Mouse (Mus musculus): ENCODE measurements around the gene Mllt6. TPM values are rescaled to one million over a fixed set of nuclear protein-coding genes. Genes with fewer than 3 reads are reported as not detected.
"Not testable (repeated sequence)": the region's sequence is repeated elsewhere in the genome, so short reads cannot be mapped to it uniquely, and the experiment has no call there.

Mllt6 gene
- polyA plus RNA-seq, 1 experiment from 2014 or later = 1.8 TPM

GRCm38 (mm10) chr11:97710067-97710466 lies 46.9 kb downstream of the Mllt6 start:
- WGBS = 76% methylated on average over 2 of the region's 2 CpGs

GRCm38 (mm10) chr11:97711200-97711900 lies 48.1 kb downstream of the Mllt6 start:
- Histone ChIP-seq H3K9ac (no peak overlapping the region), H3K27ac (ENCODE audit: poor library complexity, severe bottlenecking) (no peak overlapping the region), H3K4me1 (replicated peaks) (peaks cover 23% of the 10 kb centered on the region; the same call in 1 of the 2 replicates), H3K4me3 (no peak overlapping the region), H3K4me2 (no peak overlapping the region), H3K27me3 (replicated peaks) (no peaks in the 10 kb centered on the region), H3K36me3 (peaks cover 72% of the 10 kb centered on the region), H3K9me3 (replicated peaks) (no peaks in the 10 kb centered on the region)
- 84% methylated on average over 13 of the region's 13 CpGs for WGBS
- no peak for ATAC-seq (ENCODE audit: insufficient number of reproducible peaks, low FRiP score)

More at GRCm38 (mm10) chr11:97710067-97710466, 46.9 kb downstream of the Mllt6 start:
- ATAC-seq (ENCODE audit: insufficient number of reproducible peaks, low FRiP score); H3K4me2 ChIP-seq; H3K27ac ChIP-seq (ENCODE audit: poor library complexity, severe bottlenecking); H3K9me3 ChIP-seq (replicated peaks); H3K27me3 ChIP-seq (replicated peaks); H3K9ac ChIP-seq; H3K4me3 ChIP-seq: not testable (repeated sequence)
- peaks cover 78% of the 10 kb centered on the region for H3K36me3 ChIP-seq
- 0 out of 2 replicates have a peak, but pooled peaks cover 11% of the 10 kb centered on the region for H3K4me1 ChIP-seq (replicated peaks)

GRCm38 (mm10) chr11:97712286-97712685 lies 49.1 kb downstream of the Mllt6 start:
- 93% methylated on average over 15 of the region's 15 CpGs for WGBS
- Histone ChIP-seq H3K4me1 (replicated peaks) (peaks cover 25% of the 10 kb centered on the region; the same call in 1 of the 2 replicates), H3K9ac (no peak overlapping the region), H3K4me2 (no peak overlapping the region), H3K27ac (ENCODE audit: poor library complexity, severe bottlenecking) (no peak overlapping the region), H3K36me3 (peaks cover 69% of the 10 kb centered on the region), H3K27me3 (replicated peaks) (no peaks in the 10 kb centered on the region), H3K4me3 (no peak overlapping the region), H3K9me3 (replicated peaks) (no peaks in the 10 kb centered on the region)
- no peak for ATAC-seq (ENCODE audit: insufficient number of reproducible peaks, low FRiP score)

GRCm38 (mm10) chr11:97713896-97714295 lies 50.7 kb downstream of the Mllt6 start:
- Histone ChIP-seq H3K9me3 (replicated peaks) (no peaks in the 10 kb centered on the region), H3K4me3 (no peak overlapping the region), H3K36me3 (peaks cover 68% of the 10 kb centered on the region), H3K9ac (no peak overlapping the region), H3K27me3 (replicated peaks) (no peaks in the 10 kb centered on the region), H3K4me2 (no peak overlapping the region), H3K27ac (ENCODE audit: poor library complexity, severe bottlenecking) (no peak overlapping the region), H3K4me1 (replicated peaks) (peaks cover 25% of the 10 kb centered on the region; the same call in 1 of the 2 replicates)
- ATAC-seq (ENCODE audit: insufficient number of reproducible peaks, low FRiP score) = no peak
- WGBS = 77% methylated on average over 8 of the region's 8 CpGs

GRCm38 (mm10) chr11:97714356-97714755 lies 51.1 kb downstream of the Mllt6 start:
- ATAC-seq (ENCODE audit: insufficient number of reproducible peaks, low FRiP score) = no peak
- H3K9ac ChIP-seq = no peak overlapping the region
- 98% methylated on average over 3 of the region's 3 CpGs for WGBS
- no peaks in the 10 kb centered on the region for H3K27me3 ChIP-seq (replicated peaks)
- peaks cover 25% of the 10 kb centered on the region; the same call in 1 of the 2 replicates for H3K4me1 ChIP-seq (replicated peaks)
- H3K4me2 ChIP-seq = no peak overlapping the region
- peaks cover 69% of the 10 kb centered on the region for H3K36me3 ChIP-seq
- H3K27ac ChIP-seq (ENCODE audit: poor library complexity, severe bottlenecking) = no peak overlapping the region
- H3K9me3 ChIP-seq (replicated peaks) = no peaks in the 10 kb centered on the region
- H3K4me3 ChIP-seq = no peak overlapping the region

- 73% methylated on average over 14 of the region's 14 CpGs for WGBS
- H3K9ac ChIP-seq = no peak overlapping the region
- no peak for ATAC-seq (ENCODE audit: insufficient number of reproducible peaks, low FRiP score)
Observed at GRCm38 (mm10) chr11:97714784-97715760, 51.9 kb downstream of the Mllt6 start.

GRCm38 (mm10) chr11:97716021-97716420 lies 52.8 kb downstream of the Mllt6 start:
- no peak for ATAC-seq (ENCODE audit: insufficient number of reproducible peaks, low FRiP score)
- WGBS = 74% methylated on average over 8 of the region's 8 CpGs
- peaks cover 82% of the 10 kb centered on the region for H3K36me3 ChIP-seq

More at GRCm38 (mm10) chr11:97714784-97715760, 51.9 kb downstream of the Mllt6 start:
- no peaks in the 10 kb centered on the region for H3K27me3 ChIP-seq (replicated peaks)
- H3K4me1 ChIP-seq (replicated peaks) = peaks cover 25% of the 10 kb centered on the region; the same call in 1 of the 2 replicates
- no peak overlapping the region for H3K4me2 ChIP-seq
- H3K27ac ChIP-seq (ENCODE audit: poor library complexity, severe bottlenecking) = no peak overlapping the region
- peaks cover 75% of the 10 kb centered on the region for H3K36me3 ChIP-seq
- no peaks in the 10 kb centered on the region for H3K9me3 ChIP-seq (replicated peaks)
- no peak overlapping the region for H3K4me3 ChIP-seq

GRCm38 (mm10) chr11:97717369-97718280 lies 54.4 kb downstream of the Mllt6 start:
- Histone ChIP-seq H3K36me3 (peaks cover 82% of the 10 kb centered on the region), H3K27ac (ENCODE audit: poor library complexity, severe bottlenecking) (no peak overlapping the region), H3K4me2 (no peak overlapping the region), H3K4me3 (no peak overlapping the region), H3K4me1 (replicated peaks) (peaks cover 25% of the 10 kb centered on the region; the same call in 1 of the 2 replicates), H3K9me3 (replicated peaks) (peaks cover 13% of the 10 kb centered on the region), H3K9ac (no peak overlapping the region), H3K27me3 (replicated peaks) (no peaks in the 10 kb centered on the region)
- no peak for ATAC-seq (ENCODE audit: insufficient number of reproducible peaks, low FRiP score)
- WGBS = 87% methylated on average over 26 of the region's 26 CpGs

More at GRCm38 (mm10) chr11:97716021-97716420, 52.8 kb downstream of the Mllt6 start:
- no peaks in the 10 kb centered on the region for H3K27me3 ChIP-seq (replicated peaks)
- H3K9me3 ChIP-seq (replicated peaks) = 0 out of 2 replicates have a peak, but pooled peaks cover under 1% of the 10 kb centered on the region
- no peak overlapping the region for H3K4me2 ChIP-seq
- H3K4me1 ChIP-seq (replicated peaks) = peaks cover 25% of the 10 kb centered on the region; the same call in 1 of the 2 replicates
- no peak overlapping the region for H3K4me3 ChIP-seq
- no peak overlapping the region for H3K9ac ChIP-seq
- no peak overlapping the region for H3K27ac ChIP-seq (ENCODE audit: poor library complexity, severe bottlenecking)

- H3K27ac ChIP-seq (ENCODE audit: poor library complexity, severe bottlenecking) = no peak overlapping the region
- peaks cover 81% of the 10 kb centered on the region for H3K36me3 ChIP-seq
- WGBS = 65% methylated on average over 15 of the region's 15 CpGs
- no peak overlapping the region for H3K9ac ChIP-seq
- peaks cover 13% of the 10 kb centered on the region for H3K9me3 ChIP-seq (replicated peaks)
- H3K4me1 ChIP-seq (replicated peaks) = peaks cover 25% of the 10 kb centered on the region; the same call in 1 of the 2 replicates
- no peak overlapping the region for H3K4me2 ChIP-seq
- no peaks in the 10 kb centered on the region for H3K27me3 ChIP-seq (replicated peaks)
- no peak for ATAC-seq (ENCODE audit: insufficient number of reproducible peaks, low FRiP score)
- no peak overlapping the region for H3K4me3 ChIP-seq
Observed at GRCm38 (mm10) chr11:97718281-97718860, 55.2 kb downstream of the Mllt6 start.

GRCm38 (mm10) chr11:97719041-97719440 lies 55.8 kb downstream of the Mllt6 start:
- Histone ChIP-seq H3K27ac (ENCODE audit: poor library complexity, severe bottlenecking) (no peak overlapping the region), H3K4me3 (no peak overlapping the region), H3K4me1 (replicated peaks) (peaks cover 20% of the 10 kb centered on the region; the same call in 1 of the 2 replicates), H3K9ac (no peak overlapping the region), H3K4me2 (no peak overlapping the region), H3K9me3 (replicated peaks) (peaks cover 13% of the 10 kb centered on the region), H3K36me3 (peaks cover 80% of the 10 kb centered on the region), H3K27me3 (replicated peaks) (no peaks in the 10 kb centered on the region)
- ATAC-seq (ENCODE audit: insufficient number of reproducible peaks, low FRiP score) = no peak
- 76% methylated on average over 4 of the region's 4 CpGs for WGBS
